Mouse (Mus musculus) v-Abl transformed pro-B cells (cell line): ENCODE measurements at regions not wholly inside any gene's neighbourhood (a gene's known extent, or its start where the extent isn't known, plus 50 kb on each side); places are given as distances from the start of the nearest gene placed in this dataset.
"Not testable (repeated sequence)": the region's sequence is repeated elsewhere in the genome, so short reads cannot be mapped to it uniquely, and the experiment has no call there.

Experiments
- in situ Hi-C, 2 experiments: fragments of 400-800 bp; cut with MboI; formaldehyde crosslinking; loops; one replicate each; pipeline ENCODE4 v1.15.1; 2025; ENCODE audit not compliant: unreplicated experiment in 2 of 2

GRCm38 (mm10) chr5:40177982-40178748 is 422.9 kb upstream of the Hs3st1 start:
- in situ Hi-C loops = no loop called here

- in situ Hi-C loops = no loop called here
Measured at GRCm38 (mm10) chr5:40136740-40137285, 381.5 kb upstream of the Hs3st1 start.

GRCm38 (mm10) chr5:40124337-40124736 is 369.1 kb upstream of the Hs3st1 start:
- in situ Hi-C loops = no loop called here

DNA sequence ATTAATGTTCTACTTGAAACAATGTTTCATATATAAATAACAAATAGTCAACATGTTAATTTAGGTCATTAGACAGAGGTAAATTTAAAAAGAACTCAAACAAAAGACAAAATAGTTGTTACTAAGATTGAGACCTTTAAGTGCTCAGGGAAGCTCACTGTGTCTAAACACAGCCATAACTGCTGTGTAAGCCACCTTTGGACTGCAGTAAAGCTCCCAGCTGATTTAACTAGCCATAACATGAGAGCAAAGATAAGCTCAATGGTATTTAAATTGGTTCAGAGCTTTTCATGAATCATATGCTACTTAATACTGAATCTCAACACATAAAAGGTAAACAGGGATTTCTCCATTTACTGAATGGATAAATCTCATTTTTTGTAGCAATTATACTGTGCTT is 361.6 kb upstream of the Hs3st1 start:
- in situ Hi-C loops = no loop called here

- in situ Hi-C loops = not testable (repeated sequence)
Measured at GRCm38 (mm10) chr5:40089576-40089975, 334.3 kb upstream of the Hs3st1 start.

DNA sequence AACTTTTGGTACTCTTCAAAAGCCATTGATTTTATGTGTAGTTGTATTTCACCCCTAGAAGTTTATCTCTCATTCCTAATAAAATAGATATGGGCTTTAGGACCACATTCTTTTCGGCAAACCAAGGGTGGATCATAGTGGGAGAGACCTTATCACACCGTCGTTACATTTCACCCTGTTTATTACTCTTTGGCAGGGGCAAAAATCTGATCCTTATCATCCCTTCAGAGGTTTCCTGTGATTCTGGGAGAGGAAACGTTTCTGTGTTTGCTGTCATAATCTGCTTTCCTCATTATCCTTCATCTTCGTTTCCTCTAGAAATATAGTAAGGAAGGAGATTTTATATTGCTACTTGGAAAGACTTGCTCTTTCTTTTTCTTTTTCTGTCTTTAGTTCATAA is 290.0 kb upstream of the Hs3st1 start:
- in situ Hi-C loops = no loop called here

DNA sequence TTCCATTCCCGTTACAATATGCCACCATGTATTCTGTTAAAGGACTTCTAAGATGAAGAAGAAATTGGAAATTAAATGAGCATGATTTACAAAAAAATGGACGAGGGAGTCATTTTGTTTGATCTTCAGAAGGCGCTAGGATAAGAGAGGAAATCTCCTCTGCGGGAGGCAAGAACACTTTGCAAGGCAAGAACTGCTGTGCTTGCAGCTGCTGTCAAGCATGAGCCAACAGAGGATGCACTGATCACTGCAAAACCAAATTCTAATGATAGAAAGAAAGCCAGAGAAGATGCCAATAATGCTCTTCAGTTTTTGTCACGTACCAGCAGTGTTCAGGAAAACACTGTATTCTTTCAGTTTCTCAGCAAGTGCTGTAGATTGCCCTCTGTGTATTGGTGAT is 279.2 kb upstream of the Hs3st1 start:
- in situ Hi-C loops = no loop called here

- in situ Hi-C loops = no loop called here
Measured at GRCm38 (mm10) chr5:40033686-40034085, 278.4 kb upstream of the Hs3st1 start.

- in situ Hi-C loops = no loop called here
Measured at GRCm38 (mm10) chr5:40030261-40030660, 275.0 kb upstream of the Hs3st1 start.

- in situ Hi-C loops = no loop called here
Measured at GRCm38 (mm10) chr5:40015946-40016345, 260.7 kb upstream of the Hs3st1 start.

GRCm38 (mm10) chr5:39988039-39988438 is 232.8 kb upstream of the Hs3st1 start:
- in situ Hi-C loops = no loop called here

- in situ Hi-C loops = loop anchor here in 1 of 2 experiments (5.0 kb wide), 1 partner anchor 1182 kb away; no protein-coding TSS in a partner anchor
Measured at GRCm38 (mm10) chr5:39964371-39964770, 209.1 kb upstream of the Hs3st1 start.

- in situ Hi-C loops = loop anchor here in 1 of 2 experiments (5.0 kb wide), 1 partner anchor 1179 kb away; no protein-coding TSS in a partner anchor
Measured at GRCm38 (mm10) chr5:39960981-39961380, 205.7 kb upstream of the Hs3st1 start.

DNA sequence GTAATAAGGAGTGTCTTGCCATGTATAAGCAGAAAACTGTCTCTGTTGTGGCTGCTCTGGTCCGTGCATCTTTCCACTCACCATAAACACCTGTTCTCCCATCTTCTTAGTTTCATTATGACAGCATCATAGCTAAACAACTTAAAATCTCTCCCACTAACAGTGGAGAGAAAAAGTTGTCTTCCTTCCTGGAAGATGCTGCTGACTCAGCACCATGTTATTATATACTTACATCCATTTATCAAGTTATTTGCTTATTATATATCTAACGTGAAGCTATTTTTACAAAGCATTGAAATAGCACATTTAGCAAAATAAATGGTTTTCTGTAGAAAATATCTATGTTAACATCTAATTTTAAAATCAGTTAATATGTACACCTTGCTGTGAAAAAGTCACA is 180.3 kb upstream of the Hs3st1 start:
- in situ Hi-C loops = no loop called here

- in situ Hi-C loops = no loop called here
Measured at GRCm38 (mm10) chr5:39931890-39932289, 176.6 kb upstream of the Hs3st1 start.

- in situ Hi-C loops = no loop called here
Measured at GRCm38 (mm10) chr5:39909369-39909768, 154.1 kb upstream of the Hs3st1 start.

GRCm38 (mm10) chr5:39871723-39872085 is 116.4 kb upstream of the Hs3st1 start:
- in situ Hi-C loops = no loop called here

DNA sequence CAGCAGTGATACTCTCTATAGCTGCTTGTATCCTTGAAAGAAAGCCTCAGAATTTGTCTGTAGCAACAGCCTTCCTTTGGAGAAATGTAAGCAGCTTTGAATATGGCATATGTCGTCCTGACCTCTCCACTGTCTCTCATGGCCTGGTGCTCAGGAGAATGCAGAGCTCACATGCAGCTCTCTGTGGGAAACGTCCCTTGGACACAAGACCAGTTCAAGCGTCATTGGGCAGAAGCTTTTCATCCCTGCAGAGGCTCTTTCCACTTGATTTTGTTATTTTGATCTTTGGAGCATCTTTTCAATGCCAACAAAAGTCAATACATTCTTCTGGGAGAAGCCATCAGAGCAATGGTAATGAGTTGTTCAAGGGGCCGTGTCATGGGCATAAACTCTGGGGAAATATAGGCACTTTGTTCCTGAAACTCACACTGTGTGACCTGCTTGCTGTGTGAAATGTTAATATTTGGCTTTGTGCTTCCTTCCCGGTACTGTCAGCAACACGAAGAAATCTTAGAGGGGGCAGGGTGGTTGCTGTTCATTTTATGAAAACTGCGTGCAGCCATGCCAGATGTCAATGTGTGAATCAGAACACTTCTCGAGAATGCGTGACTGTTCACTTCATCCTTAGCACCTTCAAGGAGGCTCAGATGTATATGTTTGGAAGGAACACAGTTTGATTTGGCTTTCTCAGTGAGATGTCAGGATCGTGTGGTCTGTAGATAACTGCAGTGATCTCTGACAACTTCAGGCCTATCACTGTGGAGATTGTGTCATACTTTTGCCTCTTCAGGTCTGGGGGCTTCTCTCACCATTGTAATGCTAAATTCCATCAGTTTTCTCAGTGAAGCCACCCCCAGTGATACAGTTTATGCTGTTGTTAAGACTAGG is 115.8 kb upstream of the Hs3st1 start:
- in situ Hi-C loops = no loop called here

- in situ Hi-C loops = no loop called here
Measured at GRCm38 (mm10) chr5:39857192-39857591, 101.9 kb upstream of the Hs3st1 start.

DNA sequence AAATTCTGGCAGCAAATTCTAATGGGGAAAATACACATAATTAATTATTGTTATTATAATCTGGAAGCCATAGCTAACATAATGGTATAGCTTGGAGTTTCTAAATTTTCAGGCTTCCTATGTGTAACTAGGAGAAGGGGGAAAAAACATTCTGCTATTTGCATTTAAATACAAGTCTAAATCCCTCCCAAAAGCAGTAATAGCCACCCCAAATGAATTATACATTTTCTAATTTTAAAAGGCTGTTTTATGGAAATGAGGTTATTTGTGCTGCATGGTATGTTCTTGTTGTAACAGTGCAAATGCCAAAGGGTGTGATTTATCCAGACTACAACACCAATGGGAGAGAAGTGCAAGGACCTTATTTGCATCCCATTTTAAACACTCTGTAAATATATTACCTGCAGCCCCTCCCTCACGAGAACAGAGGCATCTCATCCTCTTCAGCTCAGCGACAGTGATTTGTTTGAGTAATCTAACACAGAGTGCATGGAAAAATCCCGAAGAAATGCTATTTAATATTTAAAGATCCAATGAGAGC is 101.4 kb upstream of the Hs3st1 start:
- in situ Hi-C loops = no loop called here
